Mouse (Mus musculus) hindlimb bud, embryonic 11.5 days (tissue): ENCODE data around the gene Trim28.
A peak's percentile ranks its signal among the peaks of the same experiment; 100 is the strongest.

Experiments
- DNase-seq: peaks from one replicate; pipeline ENCODE4 v3.0.0-alpha.2; 2012; ENCODE audit warnings: low read depth, low spot score; ENCODE audit errors: extremely low spot score

Gene Trim28

GRCm38 (mm10) chr7:13032541-13032940 lies 33.6 kb downstream of the Trim28 start:
- DNase-seq: no peak

GRCm38 (mm10) chr7:13033451-13034147 lies 34.7 kb downstream of the Trim28 start:
- no peak for DNase-seq

- DNase-seq: peak; percentile 82
Measured at GRCm38 (mm10) chr7:13034148-13034977, 35.4 kb downstream of the Trim28 start, which contains the start of gene Chmp2a. Gene Chmp2a (minus strand): TSS chr7:13034807.

DNA sequence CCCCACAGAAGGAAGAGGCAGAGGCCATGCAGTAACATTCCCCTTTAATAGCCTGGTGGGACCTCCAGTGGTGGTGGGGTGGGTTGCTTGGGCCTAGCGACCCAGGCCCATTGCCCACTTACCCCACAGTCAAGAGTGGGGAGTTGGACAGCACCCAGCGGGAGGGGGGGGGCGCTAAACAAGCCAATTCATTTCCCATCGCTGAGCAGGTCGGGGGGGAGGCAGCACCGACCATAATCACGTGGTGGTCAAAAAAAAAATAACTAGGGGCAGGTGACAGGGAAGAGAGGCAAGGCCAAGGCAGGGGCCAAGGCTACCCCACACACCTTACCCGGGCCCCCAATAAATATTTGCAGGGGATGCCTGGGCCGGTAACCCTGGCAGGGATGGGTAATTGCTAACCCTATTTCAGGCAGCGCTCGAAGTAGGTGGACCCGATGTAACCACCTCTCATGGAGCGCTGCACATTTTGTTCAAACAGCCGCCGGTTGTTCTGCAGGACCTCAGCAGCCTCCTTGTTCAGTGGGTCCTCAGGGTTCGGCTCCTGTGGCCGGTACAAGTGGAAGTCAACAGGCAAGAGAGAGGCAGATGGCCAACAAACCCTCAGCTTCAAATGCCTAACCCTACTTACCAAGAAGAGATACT lies 36.4 kb downstream of the Trim28 start:
- no peak for DNase-seq

GRCm38 (mm10) chr7:13036806-13037205 lies 37.9 kb downstream of the Trim28 start:
- no peak for DNase-seq

DNA sequence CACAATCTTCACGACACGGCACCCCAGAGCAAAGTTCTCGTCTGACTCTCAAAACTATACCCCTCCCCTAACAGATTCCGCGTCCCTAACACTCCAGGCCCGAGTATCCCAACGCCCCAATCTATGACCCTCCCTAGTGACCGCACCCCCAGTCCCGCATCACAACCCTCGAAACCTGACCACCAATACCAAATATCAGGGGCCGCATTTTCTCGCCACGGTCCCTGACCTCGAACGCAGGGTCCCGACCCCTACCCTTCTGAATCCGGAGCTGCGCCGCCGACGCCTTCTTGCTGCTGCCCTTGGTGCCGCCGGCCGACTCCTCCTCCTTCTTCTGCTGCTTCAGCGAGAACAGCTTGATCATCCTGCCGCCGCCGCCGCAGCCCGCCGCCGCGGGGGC lies 38.5 kb downstream of the Trim28 start:
- DNase-seq: no peak

DNA sequence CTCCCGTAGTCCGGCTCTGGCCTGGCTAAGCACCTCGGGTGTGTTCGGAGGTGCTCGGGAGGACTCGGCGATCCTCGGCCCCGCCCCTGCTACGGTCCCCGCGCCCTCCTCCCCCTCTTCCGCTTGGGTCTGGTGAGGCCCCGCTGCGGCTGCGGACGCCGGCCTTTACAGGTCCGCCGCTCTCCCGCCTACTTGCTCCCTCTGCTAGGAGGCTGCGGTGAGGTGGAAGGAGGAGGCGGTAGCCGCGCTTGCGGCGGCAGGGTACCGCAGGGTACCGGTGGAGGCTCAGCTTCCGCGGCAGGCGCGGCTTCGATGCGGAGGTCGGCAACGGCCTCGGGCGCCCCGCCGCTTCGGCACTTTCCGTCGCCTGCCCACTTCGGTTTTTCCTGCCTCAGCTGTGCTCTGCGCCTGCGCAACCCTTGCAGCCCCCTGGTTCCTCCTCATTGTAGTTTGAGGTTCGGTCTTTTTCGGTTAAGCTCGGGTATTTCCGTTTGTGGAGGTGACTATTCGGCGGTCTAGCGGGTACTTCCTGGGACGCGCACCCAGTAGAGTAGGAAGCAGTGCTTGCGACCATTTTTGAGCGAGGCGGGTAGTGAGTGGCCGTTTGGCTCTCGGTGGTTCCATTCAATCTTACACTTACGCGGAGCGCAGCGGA lies 39.1 kb downstream of the Trim28 start, which contains the start of gene Ube2m:
Gene Ube2m, minus strand, starts transcription at position 375 of the 655 bp plus-strand sequence.
- peak; percentile 99 for DNase-seq

DNA sequence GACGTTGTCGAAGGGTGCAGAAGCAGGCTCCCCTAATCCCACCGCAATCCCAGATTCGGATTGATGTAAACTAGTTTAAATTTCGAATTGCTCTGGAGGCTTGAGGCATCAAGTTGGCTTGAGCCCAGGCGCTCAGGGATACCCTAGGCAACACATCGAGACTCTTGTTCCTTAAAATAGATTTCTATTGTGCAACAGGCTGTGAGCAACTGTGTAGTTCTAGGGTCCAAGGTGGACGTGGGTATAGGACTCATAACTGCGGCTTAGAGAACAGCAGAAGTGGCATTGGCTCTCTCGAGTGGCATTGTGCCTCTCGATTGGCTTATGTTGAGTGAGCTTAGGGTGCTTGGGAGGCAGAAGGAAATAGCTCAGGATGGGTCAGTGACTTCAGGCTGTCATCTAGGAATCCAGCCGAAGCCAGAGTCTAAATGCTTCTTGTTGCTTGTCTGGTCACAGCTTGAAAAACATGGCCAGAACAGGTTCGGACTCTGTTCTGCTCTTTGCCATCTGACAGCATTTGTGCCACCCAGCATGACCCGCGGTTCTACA lies 39.8 kb downstream of the Trim28 start:
- no peak for DNase-seq

GRCm38 (mm10) chr7:13039181-13039580 lies 40.3 kb downstream of the Trim28 start:
- no peak for DNase-seq

DNA sequence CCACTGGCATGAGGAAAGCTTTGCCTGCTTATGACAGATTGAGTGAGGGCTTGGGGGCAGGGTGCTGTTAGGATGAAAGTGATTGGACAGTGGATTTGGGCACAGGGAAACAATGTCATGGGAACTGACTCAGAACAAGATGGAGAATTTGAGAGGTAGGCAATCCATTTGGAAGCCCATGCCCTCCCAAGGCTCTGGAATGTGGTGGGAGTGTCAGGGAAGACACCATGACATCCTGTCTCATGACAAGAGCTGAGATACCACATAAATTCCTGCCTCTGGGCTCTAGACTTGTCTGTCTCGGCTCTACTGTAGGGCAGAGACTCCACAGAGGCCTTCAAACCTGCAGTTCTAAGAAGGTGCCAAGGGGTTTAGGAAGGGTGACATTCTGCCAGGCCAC lies 42.3 kb downstream of the Trim28 start:
- no peak for DNase-seq

DNA sequence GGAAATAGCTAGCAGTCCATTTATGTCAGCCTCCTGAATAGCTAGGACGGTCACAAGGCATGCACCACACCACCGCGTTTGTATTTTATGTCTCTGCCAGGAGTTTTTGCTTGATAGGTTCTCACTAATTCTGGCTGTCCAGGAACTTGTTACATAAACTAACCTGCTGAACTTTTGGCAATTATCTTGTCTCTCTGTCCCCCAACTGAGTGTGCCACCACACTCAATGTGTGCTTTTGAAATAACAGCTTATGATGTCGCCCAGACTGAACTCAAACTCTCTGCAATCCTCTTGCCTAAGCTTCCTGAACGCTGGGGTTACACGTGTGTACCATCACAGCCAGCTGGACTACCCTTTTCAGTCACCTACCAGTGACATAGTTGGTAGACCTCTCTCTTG lies 43.6 kb downstream of the Trim28 start:
- no peak for DNase-seq

DNA sequence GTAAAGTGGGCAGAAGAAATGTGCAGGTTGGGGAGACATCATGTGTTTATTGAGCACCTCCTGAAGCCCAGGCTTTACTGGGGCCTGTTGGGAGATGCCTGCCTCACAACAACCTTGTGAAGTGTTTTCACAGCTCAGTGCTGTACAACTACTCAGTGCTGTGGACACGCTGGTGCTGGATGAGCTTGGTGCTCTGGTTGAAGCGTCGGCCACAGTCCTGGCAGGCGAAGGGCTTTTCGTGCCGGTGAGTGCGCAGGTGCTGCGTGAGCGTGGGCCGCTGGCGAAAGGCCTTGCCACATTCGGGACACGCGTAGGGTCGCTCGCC lies 44.2 kb downstream of the Trim28 start:
- no peak for DNase-seq

- DNase-seq: no peak
Measured at GRCm38 (mm10) chr7:13043445-13044253, 44.7 kb downstream of the Trim28 start.

DNA sequence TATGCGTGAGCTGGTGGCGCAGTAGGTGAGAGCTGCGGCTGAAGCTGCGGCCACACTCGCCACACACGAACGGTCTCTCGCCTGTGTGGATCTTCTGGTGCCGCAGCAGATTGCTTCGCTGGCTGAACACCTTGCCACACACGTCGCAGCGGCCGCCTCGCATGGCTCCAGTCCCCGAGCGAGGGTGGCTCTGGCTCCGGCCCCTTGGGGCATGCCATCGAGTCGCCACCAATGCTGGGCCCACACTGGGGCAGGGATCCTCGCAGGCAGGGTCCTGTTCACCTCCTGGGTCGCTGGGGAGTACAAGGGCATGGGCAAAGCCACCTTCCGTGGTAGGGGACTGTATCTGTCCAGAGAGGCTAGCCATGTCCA lies 45.3 kb downstream of the Trim28 start:
- DNase-seq: no peak

DNA sequence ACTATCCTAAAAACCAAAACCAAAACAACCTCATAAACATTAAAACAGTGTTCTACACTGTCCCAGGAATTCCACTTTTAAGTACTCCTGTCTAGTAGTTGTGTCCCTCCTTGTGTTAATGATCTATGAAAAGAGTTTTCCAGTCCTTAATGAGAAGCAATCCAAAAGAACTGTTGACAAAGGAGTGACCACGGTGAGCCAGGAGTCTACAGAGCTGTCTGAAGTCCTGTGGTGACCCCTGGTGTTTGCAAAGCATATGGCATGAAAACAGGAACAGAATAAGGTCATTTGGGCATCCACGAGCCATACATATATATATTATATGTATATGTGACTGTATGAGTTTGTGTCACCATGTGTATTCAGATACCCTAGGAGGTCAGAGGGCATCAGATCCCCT lies 47.2 kb downstream of the Trim28 start:
- no peak for DNase-seq

DNA sequence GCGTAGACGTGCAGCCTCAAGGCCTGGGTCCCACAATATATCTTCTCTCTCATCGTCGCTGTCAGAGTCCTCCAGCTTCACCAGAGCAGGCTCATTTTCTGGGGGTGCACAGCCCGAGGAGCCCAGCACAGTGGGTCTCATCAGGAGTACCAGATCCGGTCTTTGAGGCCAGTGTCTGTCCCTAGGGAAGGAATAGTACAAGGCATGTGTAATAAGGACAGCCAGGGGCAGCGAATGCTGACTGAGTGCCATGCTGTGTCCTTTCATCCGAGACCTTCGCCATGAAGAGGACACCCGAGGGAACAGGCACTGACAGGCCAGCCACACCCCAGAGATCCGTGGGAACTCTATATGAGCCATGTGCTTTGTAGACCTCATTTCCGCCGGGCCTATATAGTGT lies 54.1 kb downstream of the Trim28 start:
- no peak for DNase-seq

DNA sequence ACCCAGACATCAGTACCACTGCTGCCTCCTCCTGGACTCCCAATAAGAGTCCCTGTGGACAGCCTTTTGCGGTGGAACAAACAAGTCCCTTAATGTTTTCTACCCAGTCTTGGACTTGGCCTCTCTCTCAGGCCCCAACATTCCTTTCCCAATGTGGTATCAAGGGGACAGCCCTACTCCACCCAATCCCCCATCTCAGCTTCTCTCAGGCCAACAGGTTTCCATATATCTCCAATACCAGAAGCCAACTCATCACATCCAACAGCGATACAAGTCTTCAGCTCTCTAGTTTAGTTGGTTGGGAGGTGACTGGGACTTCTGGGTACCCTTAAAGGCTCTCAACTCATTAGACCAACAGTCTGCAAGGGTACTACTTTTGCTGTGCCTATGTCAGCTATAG lies 54.6 kb downstream of the Trim28 start:
- DNase-seq: no peak

- no peak for DNase-seq
Measured at GRCm38 (mm10) chr7:13053961-13054286, 55.0 kb downstream of the Trim28 start.

DNA sequence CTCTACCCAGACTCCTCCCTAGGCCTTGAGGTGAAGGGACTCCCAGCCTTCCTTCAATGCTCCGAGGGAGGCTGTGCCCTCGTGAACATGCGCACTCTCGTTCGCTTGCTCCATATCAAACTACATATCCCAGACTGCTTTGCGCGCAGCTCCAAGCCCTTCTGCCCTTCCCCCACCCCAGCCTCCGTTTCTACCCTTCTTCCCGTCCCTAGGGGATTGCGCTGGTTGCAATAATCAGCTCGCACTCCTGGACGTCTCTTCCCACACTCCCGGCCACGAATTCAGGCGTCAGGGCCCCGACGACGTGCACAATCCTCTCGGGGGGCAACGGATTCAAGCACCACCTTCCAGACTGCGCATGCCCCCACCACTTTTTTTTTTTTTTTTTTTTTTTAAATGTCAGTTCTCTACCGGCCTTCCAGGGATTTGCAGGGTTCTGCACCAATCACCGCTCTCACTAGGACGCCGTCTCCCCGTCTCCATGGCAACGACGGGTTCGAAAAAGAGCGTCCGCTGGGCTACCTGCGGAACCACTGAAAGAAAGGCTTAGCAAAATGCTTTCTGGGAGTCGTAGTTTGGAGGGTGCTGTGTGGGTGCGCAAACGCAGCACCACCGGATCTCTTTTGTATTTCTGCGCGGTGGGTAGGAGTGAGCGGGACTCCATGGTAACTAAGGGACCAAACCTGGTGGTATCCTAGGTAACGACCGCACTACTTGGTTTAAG lies 55.5 kb downstream of the Trim28 start, which contains the start of gene Mzf1:
Gene Mzf1, minus strand, starts transcription at position 478 of the 724 bp plus-strand sequence.
- DNase-seq: peak; percentile 96
